Mouse (Mus musculus): Measurements from ENCODE around the gene Ezh2. TPM values are rescaled to one million over a fixed set of nuclear protein-coding genes. Genes with fewer than 3 reads are reported as not detected.
A peak's percentile ranks its signal among the peaks of the same experiment; 100 is the strongest.

Ezh2 gene
- polyA plus RNA-seq, 1 experiment = 256 TPM

DNA sequence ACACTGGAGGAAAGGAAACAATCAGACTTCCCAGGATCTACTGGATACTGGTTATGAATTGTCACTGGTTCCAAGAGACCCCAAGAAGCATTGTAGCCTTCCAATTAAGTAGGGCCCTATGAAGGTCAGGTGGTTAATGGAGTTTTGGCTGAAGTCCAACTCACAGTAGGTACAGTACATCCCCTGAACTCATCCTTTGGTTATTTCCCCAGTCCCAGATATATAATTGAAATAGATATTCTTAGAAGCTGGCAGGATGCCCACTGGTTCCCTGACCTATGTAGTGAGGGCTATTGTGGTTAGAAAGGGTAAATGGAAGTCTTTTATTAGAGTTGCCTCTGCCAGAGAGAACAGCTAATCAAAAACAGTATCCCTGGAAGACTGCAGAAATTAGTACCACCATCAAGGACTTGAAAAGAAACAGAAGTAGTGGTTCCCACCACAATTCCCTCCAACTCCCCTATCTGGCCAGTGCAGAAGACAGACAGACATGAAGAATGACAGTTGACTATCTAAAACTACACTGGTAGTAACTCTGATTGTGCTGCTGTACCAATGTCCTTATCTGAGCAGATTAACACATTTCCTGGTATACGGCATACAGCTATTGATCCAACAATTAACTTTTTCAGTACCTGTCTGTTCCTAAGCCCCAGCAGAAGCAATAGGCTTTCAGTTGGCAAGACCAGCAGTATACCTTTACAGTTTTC, 29.7 kb downstream of the Ezh2 start:
- Histone ChIP-seq H3K27ac (ENCODE audit: control insufficient read depth, insufficient read depth, low read depth, low read length, poor library complexity) (no peak overlapping the region), H3K4me1 (ENCODE audit: control insufficient read depth, insufficient read depth, low read length) (peaks cover 1% of the 10 kb centered on the region; the same call in 1 of the 2 replicates), H3K4me3 (replicated peaks; ENCODE audit: control insufficient read depth, low read depth, low read length) (no peak overlapping the region)
- TF ChIP-seq POLR2A (IDR thresholded peaks at IDR 0.05; ENCODE audit: borderline replicate concordance, control insufficient read depth, low read depth, low read length) (no peak), CTCF (IDR thresholded peaks at IDR 0.05; ENCODE audit: control insufficient read depth, insufficient read depth, low read length) (no peak)
- WGBS = 74% methylated on average over 1 of the region's 1 CpGs

GRCm38 (mm10) chr6:47561426-47561825, 33.7 kb downstream of the Ezh2 start:
- H3K4me1 ChIP-seq (ENCODE audit: control insufficient read depth, insufficient read depth, low read length) = peaks cover 1% of the 10 kb centered on the region; the same call in 1 of the 2 replicates
- no peak for TF ChIP-seq CTCF (IDR thresholded peaks at IDR 0.05; ENCODE audit: control insufficient read depth, insufficient read depth, low read length)
- 70% methylated on average over 5 of the region's 5 CpGs for WGBS
- no peak overlapping the region for H3K4me3 ChIP-seq (replicated peaks; ENCODE audit: control insufficient read depth, low read depth, low read length)
- peak overlapping the region; percentile 39; the same call in 1 of the 2 replicates for H3K27ac ChIP-seq (ENCODE audit: control insufficient read depth, insufficient read depth, low read depth, low read length, poor library complexity)

- TF ChIP-seq POLR2A (IDR thresholded peaks at IDR 0.05; ENCODE audit: borderline replicate concordance, control insufficient read depth, low read depth, low read length) = no peak
- no peak for TF ChIP-seq CTCF (IDR thresholded peaks at IDR 0.05; ENCODE audit: control insufficient read depth, insufficient read depth, low read length)
- Histone ChIP-seq H3K4me3 (replicated peaks; ENCODE audit: control insufficient read depth, low read depth, low read length) (no peak overlapping the region), H3K27ac (ENCODE audit: control insufficient read depth, insufficient read depth, low read depth, low read length, poor library complexity) (no peak overlapping the region), H3K4me1 (ENCODE audit: control insufficient read depth, insufficient read depth, low read length) (peaks cover 1% of the 10 kb centered on the region; the same call in 1 of the 2 replicates)
- WGBS = 47% methylated on average over 2 of the region's 2 CpGs
These were observed 34.3 kb downstream of the Ezh2 start for GRCm38 (mm10) chr6:47560846-47561245.

DNA sequence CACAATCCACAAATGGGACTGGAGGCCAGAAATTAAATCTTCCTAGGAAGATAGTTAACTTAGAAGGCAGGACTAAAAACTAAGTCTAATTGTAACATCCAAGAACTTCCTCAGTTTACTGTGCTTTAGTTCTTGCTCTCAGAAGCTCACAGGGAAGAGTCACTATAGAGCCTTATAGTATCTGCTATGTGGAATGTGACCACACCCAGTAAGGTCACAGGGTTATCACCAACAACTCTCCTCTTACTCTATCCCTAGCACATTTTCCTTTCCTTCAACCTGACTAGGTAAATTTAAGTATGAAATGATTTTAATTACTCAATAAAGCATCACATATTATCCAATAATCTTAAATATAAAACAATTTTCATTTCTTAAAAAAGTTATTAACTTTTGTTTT, 34.7 kb downstream of the Ezh2 start:
- H3K4me1 ChIP-seq (ENCODE audit: control insufficient read depth, insufficient read depth, low read length) = peaks cover 1% of the 10 kb centered on the region; the same call in 1 of the 2 replicates
- no peak overlapping the region for H3K4me3 ChIP-seq (replicated peaks; ENCODE audit: control insufficient read depth, low read depth, low read length)
- no peak for TF ChIP-seq POLR2A (IDR thresholded peaks at IDR 0.05; ENCODE audit: borderline replicate concordance, control insufficient read depth, low read depth, low read length)
- no peak for TF ChIP-seq CTCF (IDR thresholded peaks at IDR 0.05; ENCODE audit: control insufficient read depth, insufficient read depth, low read length)
- no peak overlapping the region for H3K27ac ChIP-seq (ENCODE audit: control insufficient read depth, insufficient read depth, low read depth, low read length, poor library complexity)

DNA sequence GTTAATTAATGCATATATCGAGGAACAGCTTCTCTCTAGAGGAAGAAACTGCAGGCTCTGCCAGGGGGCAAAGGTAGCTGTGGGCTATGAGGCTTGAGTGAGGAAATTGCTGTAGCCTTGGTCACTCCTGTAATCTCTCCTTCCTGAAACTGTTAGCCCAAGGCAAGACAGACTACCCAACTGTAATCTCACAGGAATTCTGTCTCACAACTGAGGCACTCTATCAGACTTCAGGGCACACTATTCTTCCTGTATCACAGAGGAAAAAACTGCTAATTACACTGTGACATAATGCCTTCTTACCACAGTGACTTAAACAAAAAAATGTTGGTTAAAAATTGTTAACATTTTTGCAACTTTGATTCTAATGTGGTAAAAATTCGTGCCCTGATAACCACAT, 35.9 kb downstream of the Ezh2 start:
- WGBS = 57% methylated on average over 2 of the region's 2 CpGs
- no peak overlapping the region for H3K4me3 ChIP-seq (replicated peaks; ENCODE audit: control insufficient read depth, low read depth, low read length)
- H3K27ac ChIP-seq (ENCODE audit: control insufficient read depth, insufficient read depth, low read depth, low read length, poor library complexity) = no peak overlapping the region
- TF ChIP-seq POLR2A (IDR thresholded peaks at IDR 0.05; ENCODE audit: borderline replicate concordance, control insufficient read depth, low read depth, low read length) (no peak), CTCF (IDR thresholded peaks at IDR 0.05; ENCODE audit: control insufficient read depth, insufficient read depth, low read length) (no peak)
- peaks cover 1% of the 10 kb centered on the region; the same call in 1 of the 2 replicates for H3K4me1 ChIP-seq (ENCODE audit: control insufficient read depth, insufficient read depth, low read length)

DNA sequence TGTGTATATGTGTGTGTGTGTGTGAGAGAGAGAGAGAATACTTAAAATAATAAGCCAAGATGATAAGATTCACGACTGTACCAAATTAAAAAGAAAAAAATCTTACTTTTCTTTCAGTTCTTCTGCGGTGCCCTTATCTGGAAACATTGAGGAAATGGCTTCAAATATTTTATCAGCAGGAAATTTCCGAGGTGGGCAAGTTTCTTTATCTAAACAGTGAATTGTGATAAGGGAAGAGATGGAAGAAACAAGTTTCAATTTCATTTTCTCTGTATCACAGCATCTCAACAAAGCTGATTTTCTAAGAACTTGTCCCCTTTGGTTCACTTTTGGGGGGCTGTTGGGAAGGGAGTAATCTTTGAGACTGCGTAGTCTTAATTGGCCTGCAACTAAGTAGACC, 42.9 kb downstream of the Ezh2 start:
- H3K4me1 ChIP-seq (ENCODE audit: control insufficient read depth, insufficient read depth, low read length) = no peaks in the 10 kb centered on the region
- TF ChIP-seq POLR2A (IDR thresholded peaks at IDR 0.05; ENCODE audit: borderline replicate concordance, control insufficient read depth, low read depth, low read length) = no peak
- no peak for TF ChIP-seq CTCF (IDR thresholded peaks at IDR 0.05; ENCODE audit: control insufficient read depth, insufficient read depth, low read length)
- no peak overlapping the region for H3K4me3 ChIP-seq (replicated peaks; ENCODE audit: control insufficient read depth, low read depth, low read length)
- 64% methylated on average over 4 of the region's 4 CpGs for WGBS
- H3K27ac ChIP-seq (ENCODE audit: control insufficient read depth, insufficient read depth, low read depth, low read length, poor library complexity) = no peak overlapping the region

GRCm38 (mm10) chr6:47535333-47535732, 59.8 kb downstream of the Ezh2 start:
- TF ChIP-seq CTCF (IDR thresholded peaks at IDR 0.05; ENCODE audit: control insufficient read depth, insufficient read depth, low read length) = no peak
- TF ChIP-seq POLR2A (IDR thresholded peaks at IDR 0.05; ENCODE audit: borderline replicate concordance, control insufficient read depth, low read depth, low read length) = no peak
- no peaks in the 10 kb centered on the region for H3K4me1 ChIP-seq (ENCODE audit: control insufficient read depth, insufficient read depth, low read length)
- WGBS = 90% methylated on average over 5 of the region's 5 CpGs
- no peak overlapping the region for H3K4me3 ChIP-seq (replicated peaks; ENCODE audit: control insufficient read depth, low read depth, low read length)
- H3K27ac ChIP-seq (ENCODE audit: control insufficient read depth, insufficient read depth, low read depth, low read length, poor library complexity) = no peak overlapping the region

- WGBS = 80% methylated on average over 1 of the region's 1 CpGs
- Histone ChIP-seq H3K4me3 (replicated peaks; ENCODE audit: control insufficient read depth, low read depth, low read length) (no peak overlapping the region), H3K4me1 (ENCODE audit: control insufficient read depth, insufficient read depth, low read length) (no peaks in the 10 kb centered on the region), H3K27ac (ENCODE audit: control insufficient read depth, insufficient read depth, low read depth, low read length, poor library complexity) (no peak overlapping the region)
- TF ChIP-seq CTCF (IDR thresholded peaks at IDR 0.05; ENCODE audit: control insufficient read depth, insufficient read depth, low read length) (no peak), POLR2A (IDR thresholded peaks at IDR 0.05; ENCODE audit: borderline replicate concordance, control insufficient read depth, low read depth, low read length) (no peak)
These were observed 62.6 kb downstream of the Ezh2 start for GRCm38 (mm10) chr6:47532547-47532946.

- 16% methylated on average over 1 of the region's 1 CpGs for WGBS
- Histone ChIP-seq H3K4me3 (replicated peaks; ENCODE audit: control insufficient read depth, low read depth, low read length) (no peak overlapping the region), H3K27ac (ENCODE audit: control insufficient read depth, insufficient read depth, low read depth, low read length, poor library complexity) (no peak overlapping the region), H3K4me1 (ENCODE audit: control insufficient read depth, insufficient read depth, low read length) (no peaks in the 10 kb centered on the region)
- TF ChIP-seq CTCF (IDR thresholded peaks at IDR 0.05; ENCODE audit: control insufficient read depth, insufficient read depth, low read length) (no peak), POLR2A (IDR thresholded peaks at IDR 0.05; ENCODE audit: borderline replicate concordance, control insufficient read depth, low read depth, low read length) (no peak)
These were observed 67.5 kb downstream of the Ezh2 start for GRCm38 (mm10) chr6:47527655-47528054.

Measured in bone marrow, adult 2 months (tissue).